Mouse (Mus musculus): ENCODE data around the gene Nyap1. TPM values are rescaled to one million over a fixed set of nuclear protein-coding genes. Genes with fewer than 3 reads are reported as not detected.

Nyap1 gene
- polyA plus RNA-seq (2014; fragmentation: Nextera tagmentation; extraction: Ambion mirVana), result 1.2 and 1.8 TPM in 2 replicates

GRCm38 (mm10) chr5:137741023-137741931, at the start of gene Nyap1:
TSS of gene Nyap1 (minus strand) at chr5:137741607.
- H3K4me2 ChIP-seq (ENCODE audit: low read depth, severe bottlenecking), result peak within 1 kb of the TSS; percentile 92
- H3K4me1 ChIP-seq (ENCODE audit: control insufficient read depth, insufficient read depth, low read length), result peaks cover 13% of the 10 kb centered on the region
- no peaks in the 10 kb centered on the region for H3K36me3 ChIP-seq (ENCODE audit: control insufficient read depth, insufficient read depth, low read length)
- DNase-seq (ENCODE audit: low spot score), result peak; percentile 89
- H3K27me3 ChIP-seq (ENCODE audit: control insufficient read depth, insufficient read depth, low read length), result no peaks in the 10 kb centered on the region
- H3K9me3 ChIP-seq (ENCODE audit: control insufficient read depth, low read length), result no peaks in the 10 kb centered on the region
- H3K27ac ChIP-seq (replicated peaks; ENCODE audit: low read depth, low read length), result 0 out of 2 replicates have a peak within 1 kb of the TSS, but pooled peaks have one; percentile 6
- peak within 1 kb of the TSS; percentile 61 for H3K4me3 ChIP-seq (ENCODE audit: low read depth, low read length)
- WGBS, result under 1% methylated on average over 69 of the region's 71 CpGs
- H3K9ac ChIP-seq (ENCODE audit: low read length), result peak within 1 kb of the TSS; percentile 65
- ATAC-seq (ENCODE audit: insufficient number of reproducible peaks, low FRiP score, low TSS enrichment, low read depth), result peak; percentile 84

- Histone ChIP-seq H3K4me1 (ENCODE audit: control insufficient read depth, insufficient read depth, low read length) (peaks cover 12% of the 10 kb centered on the region), H3K27ac (replicated peaks; ENCODE audit: low read depth, low read length) (no peak overlapping the region), H3K4me3 (ENCODE audit: low read depth, low read length) (no peak overlapping the region), H3K36me3 (ENCODE audit: control insufficient read depth, insufficient read depth, low read length) (peaks cover 3% of the 10 kb centered on the region; the same call in 1 of the 2 replicates), H3K9ac (ENCODE audit: low read length) (no peak overlapping the region), H3K9me3 (ENCODE audit: control insufficient read depth, low read length) (no peaks in the 10 kb centered on the region), H3K4me2 (ENCODE audit: low read depth, severe bottlenecking) (no peak overlapping the region), H3K27me3 (ENCODE audit: control insufficient read depth, insufficient read depth, low read length) (no peaks in the 10 kb centered on the region)
- ATAC-seq (ENCODE audit: insufficient number of reproducible peaks, low FRiP score, low TSS enrichment, low read depth), result no peak
- DNase-seq (ENCODE audit: low spot score), result no peak
- 94% methylated on average over 2 of the region's 2 CpGs for WGBS
These were observed 47.6 kb upstream of the Nyap1 start for GRCm38 (mm10) chr5:137788946-137789531.

- ATAC-seq (ENCODE audit: insufficient number of reproducible peaks, low FRiP score, low TSS enrichment, low read depth) (no peak), DNase-seq (ENCODE audit: low spot score) (no peak)
- Histone ChIP-seq H3K27me3 (ENCODE audit: control insufficient read depth, insufficient read depth, low read length) (no peaks in the 10 kb centered on the region), H3K36me3 (ENCODE audit: control insufficient read depth, insufficient read depth, low read length) (peaks cover 9% of the 10 kb centered on the region; the same call in 1 of the 2 replicates), H3K4me1 (ENCODE audit: control insufficient read depth, insufficient read depth, low read length) (peaks cover 20% of the 10 kb centered on the region), H3K4me2 (ENCODE audit: low read depth, severe bottlenecking) (peak overlapping the region; percentile 90; the same call in 1 of the 2 replicates), H3K9me3 (ENCODE audit: control insufficient read depth, low read length) (no peaks in the 10 kb centered on the region), H3K9ac (ENCODE audit: low read length) (peak overlapping the region; percentile 17; the same call in 1 of the 2 replicates), H3K27ac (replicated peaks; ENCODE audit: low read depth, low read length) (no peak overlapping the region), H3K4me3 (ENCODE audit: low read depth, low read length) (peak overlapping the region; percentile 78)
- WGBS, result 75% methylated on average over 24 of the region's 24 CpGs
These were observed 46.8 kb upstream of the Nyap1 start for GRCm38 (mm10) chr5:137788171-137788570.

GRCm38 (mm10) chr5:137787151-137787928, 45.9 kb upstream of the Nyap1 start, which contains the start of the genes Mepce and Zcwpw1:
TSS of gene Mepce (minus strand) at chr5:137787655.
TSS of gene Zcwpw1 (plus strand) at chr5:137787798.
- peak; percentile 97 for DNase-seq (ENCODE audit: low spot score)
- Histone ChIP-seq H3K36me3 (ENCODE audit: control insufficient read depth, insufficient read depth, low read length) (peaks cover 12% of the 10 kb centered on the region; the same call in 1 of the 2 replicates), H3K4me3 (ENCODE audit: low read depth, low read length) (peak within 1 kb of the TSS; percentile 78), H3K4me1 (ENCODE audit: control insufficient read depth, insufficient read depth, low read length) (peaks cover 22% of the 10 kb centered on the region), H3K9ac (ENCODE audit: low read length) (peak within 1 kb of the TSS; percentile 90), H3K4me2 (ENCODE audit: low read depth, severe bottlenecking) (peak within 1 kb of the TSS; percentile 90), H3K9me3 (ENCODE audit: control insufficient read depth, low read length) (no peaks in the 10 kb centered on the region), H3K27me3 (ENCODE audit: control insufficient read depth, insufficient read depth, low read length) (no peaks in the 10 kb centered on the region), H3K27ac (replicated peaks; ENCODE audit: low read depth, low read length) (peak within 1 kb of the TSS; percentile 95)
- ATAC-seq (ENCODE audit: insufficient number of reproducible peaks, low FRiP score, low TSS enrichment, low read depth), result peak; percentile 44
- WGBS, result under 1% methylated on average over 48 of the region's 48 CpGs

GRCm38 (mm10) chr5:137786109-137786942, 44.9 kb upstream of the Nyap1 start:
- Histone ChIP-seq H3K9me3 (ENCODE audit: control insufficient read depth, low read length) (no peaks in the 10 kb centered on the region), H3K27ac (replicated peaks; ENCODE audit: low read depth, low read length) (peak overlapping the region; percentile 95), H3K4me2 (ENCODE audit: low read depth, severe bottlenecking) (peak overlapping the region; percentile 90), H3K27me3 (ENCODE audit: control insufficient read depth, insufficient read depth, low read length) (no peaks in the 10 kb centered on the region), H3K9ac (ENCODE audit: low read length) (peak overlapping the region; percentile 90), H3K36me3 (ENCODE audit: control insufficient read depth, insufficient read depth, low read length) (peaks cover 19% of the 10 kb centered on the region), H3K4me3 (ENCODE audit: low read depth, low read length) (peak overlapping the region; percentile 78), H3K4me1 (ENCODE audit: control insufficient read depth, insufficient read depth, low read length) (peaks cover 22% of the 10 kb centered on the region)
- WGBS, result under 1% methylated on average over 73 of the region's 79 CpGs
- DNase-seq (ENCODE audit: low spot score) (peak; percentile 99), ATAC-seq (ENCODE audit: insufficient number of reproducible peaks, low FRiP score, low TSS enrichment, low read depth) (peak; percentile 91)

GRCm38 (mm10) chr5:137785164-137786031, 44.0 kb upstream of the Nyap1 start:
- Histone ChIP-seq H3K27me3 (ENCODE audit: control insufficient read depth, insufficient read depth, low read length) (no peaks in the 10 kb centered on the region), H3K36me3 (ENCODE audit: control insufficient read depth, insufficient read depth, low read length) (peaks cover 21% of the 10 kb centered on the region), H3K4me1 (ENCODE audit: control insufficient read depth, insufficient read depth, low read length) (peaks cover 23% of the 10 kb centered on the region), H3K4me2 (ENCODE audit: low read depth, severe bottlenecking) (peak overlapping the region; percentile 90), H3K9me3 (ENCODE audit: control insufficient read depth, low read length) (no peaks in the 10 kb centered on the region), H3K4me3 (ENCODE audit: low read depth, low read length) (peak overlapping the region; percentile 78), H3K27ac (replicated peaks; ENCODE audit: low read depth, low read length) (peak overlapping the region; percentile 95), H3K9ac (ENCODE audit: low read length) (peak overlapping the region; percentile 90)
- 4% methylated on average over 44 of the region's 62 CpGs for WGBS
- DNase-seq (ENCODE audit: low spot score) (peak; percentile 36), ATAC-seq (ENCODE audit: insufficient number of reproducible peaks, low FRiP score, low TSS enrichment, low read depth) (0 out of 2 replicates have a peak, but pooled peaks have one; percentile 7)

- no peak for DNase-seq (ENCODE audit: low spot score)
- WGBS, result 87% methylated on average over 14 of the region's 14 CpGs
These were observed 43.1 kb upstream of the Nyap1 start for GRCm38 (mm10) chr5:137784546-137784945.

More at GRCm38 (mm10) chr5:137784546-137784945, 43.1 kb upstream of the Nyap1 start:
- peaks cover 21% of the 10 kb centered on the region for H3K36me3 ChIP-seq (ENCODE audit: control insufficient read depth, insufficient read depth, low read length)
- peak overlapping the region; percentile 90 for H3K4me2 ChIP-seq (ENCODE audit: low read depth, severe bottlenecking)
- ATAC-seq (ENCODE audit: insufficient number of reproducible peaks, low FRiP score, low TSS enrichment, low read depth), result no peak
- no peak overlapping the region; the same call in 1 of the 2 replicates for H3K9ac ChIP-seq (ENCODE audit: low read length)
- H3K27ac ChIP-seq (replicated peaks; ENCODE audit: low read depth, low read length), result no peak overlapping the region
- H3K9me3 ChIP-seq (ENCODE audit: control insufficient read depth, low read length), result no peaks in the 10 kb centered on the region
- H3K4me3 ChIP-seq (ENCODE audit: low read depth, low read length), result peak overlapping the region; percentile 78
- H3K4me1 ChIP-seq (ENCODE audit: control insufficient read depth, insufficient read depth, low read length), result peaks cover 29% of the 10 kb centered on the region
- H3K27me3 ChIP-seq (ENCODE audit: control insufficient read depth, insufficient read depth, low read length), result no peaks in the 10 kb centered on the region
